In the genomic region with DNA sequence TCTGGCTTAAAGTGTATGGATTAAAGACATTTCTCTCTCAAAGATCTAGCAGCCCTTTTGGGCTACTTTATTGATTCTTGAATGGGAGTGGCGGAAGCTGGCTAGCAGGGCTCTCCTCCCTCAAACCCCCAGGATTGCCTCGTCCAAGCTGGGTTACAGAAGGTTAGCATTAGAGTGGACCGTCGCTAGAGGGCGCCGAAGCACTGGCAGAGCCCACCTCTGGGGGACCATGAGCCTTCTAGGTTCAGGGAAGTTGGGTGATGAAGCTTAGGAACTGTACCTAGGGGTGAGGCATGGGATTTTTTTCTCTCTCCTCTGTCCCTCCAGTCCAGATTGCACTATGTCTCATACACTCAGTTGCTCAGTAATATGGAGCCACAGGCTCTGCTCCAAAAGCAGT, we compare ENCODE assay signal across 8 mouse cellular contexts. TPM values are rescaled to one million over a fixed set of nuclear protein-coding genes. Genes with fewer than 3 reads are reported as not detected.
DNase-seq lines count a peak whose midpoint lies in the region; ATAC-seq and TF ChIP-seq lines count a peak whose summit lies in the region.

No protein-coding gene starts in this region.

- H3K79me2 ChIP-seq in CH12.LX (replicated peaks; ENCODE audit: control insufficient read depth, extremely low read depth, insufficient read depth, poor library complexity, severe bottlenecking) = no peaks in the 10 kb centered on the region

- dilution Hi-C loops in CH12.LX (cut with MboI; ENCODE audit: extremely low pct_ligation_motif_present, extremely low pct_unique_long_range_greater_than_20kb, low sequenced_read_pairs) = no loop called here

- H3K9ac ChIP-seq in CH12.LX (ENCODE audit: insufficient read depth, low read depth) = no peak overlapping the region

- in situ Hi-C loops in CH12.LX (cut with MboI; ENCODE audit: low pct_ligation_motif_present, low pct_unique_long_range_greater_than_20kb, low sequenced_read_pairs) = loop anchor here (10.0 kb wide), 1 partner anchor 820 kb away; a partner anchor contains a TSS

- H3K27ac ChIP-seq in CH12.LX (ENCODE audit: insufficient read depth, low read depth) = no peak overlapping the region
- H3K27ac ChIP-seq in cortical plate, adult 2 months (ENCODE audit: insufficient read depth, low read length) = no peak overlapping the region

- H3K36me3 ChIP-seq in CH12.LX (replicated peaks in 1 of 2; ENCODE audit: control insufficient read depth in 1 of 2, insufficient read depth in 1 of 2, low read length in 1 of 2) = no peaks in the 10 kb centered on the region

- TF ChIP-seq CTCF in CH12.LX (conservative IDR thresholded peaks at IDR 0.05 in 1 of 2, IDR thresholded peaks at IDR 0.05 in 1 of 2; ENCODE audit: low read depth in 2 of 2, low read length in 2 of 2) = peak; percentile 41 to 86; a peak in 2 of 4 replicates
- TF ChIP-seq CTCF in cortical plate, adult 2 months (IDR thresholded peaks at IDR 0.05; ENCODE audit: extremely low read depth, insufficient read depth, low read length) = peak; percentile 82

- TF ChIP-seq POLR2A in CH12.LX (IDR thresholded peaks at IDR 0.05; ENCODE audit: low read depth, low read length) = no peak
- TF ChIP-seq POLR2A in cortical plate, adult 2 months (IDR thresholded peaks at IDR 0.05; ENCODE audit: extremely low read depth, insufficient read depth, low read length) = no peak

- no peak for TF ChIP-seq EP300 in CH12.LX (IDR thresholded peaks at IDR 0.05; ENCODE audit: low read length)

- intact Hi-C loops in heart, postnatal 10 days (cut with DNase I) = loop anchor here (2.0 kb wide), 1 partner anchor 814 kb away; no protein-coding TSS in a partner anchor

- no peaks in the 10 kb centered on the region for H3K4me1 ChIP-seq in CH12.LX (ENCODE audit: control insufficient read depth in 1 of 2, insufficient read depth in 2 of 2)
- no peaks in the 10 kb centered on the region; the same call in 1 of the 2 replicates for H3K4me1 ChIP-seq in cortical plate, adult 2 months (ENCODE audit: control insufficient read depth, insufficient read depth, low read length)

- DNase-seq in CH12.LX (ENCODE audit: extremely low read depth) = peak; percentile 69
- DNase-seq in T-cell, adult 2 months (ENCODE audit: low spot score) = peak; percentile 11
- peak; percentile 29 to 58 for DNase-seq in heart, postnatal 10 days
- DNase-seq in kidney, postnatal 36 days = peak; percentile 54 to 88
- peak; percentile 68 for DNase-seq in lung, postnatal 10 days
- DNase-seq in retina, postnatal 1 day = peak; percentile 78

- H3K27me3 ChIP-seq in CH12.LX (replicated peaks) = peaks cover 54% of the 10 kb centered on the region

- ATAC-seq in inflammation-experienced regulatory T-cells, adult 6 months = no peak

- no peak overlapping the region for H3K4me3 ChIP-seq in CH12.LX (replicated peaks in 1 of 3; ENCODE audit: low read depth in 2 of 3, low read length in 2 of 3, poor library complexity in 1 of 3)
- no peak overlapping the region for H3K4me3 ChIP-seq in cortical plate, adult 2 months (ENCODE audit: insufficient read depth, low read length)

- H3K4me2 ChIP-seq in CH12.LX (ENCODE audit: insufficient read depth, low read depth, poor library complexity, severe bottlenecking) = no peak overlapping the region

- H3K9me3 ChIP-seq in CH12.LX (replicated peaks; ENCODE audit: low read length) = peaks cover 5% of the 10 kb centered on the region

- peak; percentile 87 for TF ChIP-seq RAD21 in CH12.LX (IDR thresholded peaks at IDR 0.05; ENCODE audit: low read depth, low read length)

TF ChIP-seq in CH12.LX, 34 proteins besides CTCF, POLR2A, EP300 and RAD21:
- TF ChIP-seq ELF1 (IDR thresholded peaks at IDR 0.05; ENCODE audit: low read depth, low read length) (no peak), ETS1 (conservative IDR thresholded peaks at IDR 0.05; ENCODE audit: low read depth, low read length) (no peak), KAT2A (IDR thresholded peaks at IDR 0.05; ENCODE audit: insufficient replicate concordance, low read length) (no peak), MEF2A (IDR thresholded peaks at IDR 0.05; ENCODE audit: borderline replicate concordance, low read depth, low read length) (no peak), MAZ (IDR thresholded peaks at IDR 0.05; ENCODE audit: low read depth, low read length) (no peak), SMC3 (IDR thresholded peaks at IDR 0.05; ENCODE audit: low read depth, low read length) (peak; percentile 74), ZC3H11A (IDR thresholded peaks at IDR 0.05; ENCODE audit: low read depth, low read length) (peak; percentile 62), MAX (IDR thresholded peaks at IDR 0.05; ENCODE audit: low read length) (no peak), ZNF384 (IDR thresholded peaks at IDR 0.05; ENCODE audit: low read depth, low read length) (no peak)

RNA-seq across cellular contexts. Expression of a gene that starts 27.4 kb away (rescaled TPM):
- total RNA-seq in CH12.LX (2012; rRNA removed) (not detected in 2 replicates), CH12.LX (2014; rRNA removed) (not detected in 2 replicates)
- polyA plus RNA-seq in CH12.LX (2012; ENCODE audit: insufficient read length, low read depth) = not detected in 2 replicates
- polyA plus RNA-seq in cortical plate, adult 2 months (2012; rRNA removed) = 30.2 and 31.5 TPM in 2 replicates
- total RNA-seq in heart, postnatal 10 days (2021) = not detected
- polyA plus RNA-seq in inflammation-experienced regulatory T-cells, adult 6 months (2017; shearing (Covaris generic)) = not detected

Comparison
In these comparisons a context has a peak if more than half of its experiments do, and no peak if none do; other contexts are left out.
1. DNase-seq: peak in every context shown above with its lines; median percentile 78 in retina, postnatal 1 day; 71 in kidney, postnatal 36 days; 69 in CH12.LX; 68 in lung, postnatal 10 days; 44 in heart, postnatal 10 days; 11 in T-cell, adult 2 months.
2. RNA of a gene that starts 27.4 kb away (polyA plus RNA-seq): 30.2 to 31.5 TPM in cortical plate, adult 2 months; not detected in CH12.LX and not detected in inflammation-experienced regulatory T-cells, adult 6 months; every median in the first group is over 10 times any median in the second.